Comparison of ENCODE assay signal across 13 mouse cellular contexts in genomic region chr2:68896196-68896595, GRCm38 (mm10). TPM values are rescaled to one million over a fixed set of nuclear protein-coding genes. Genes with fewer than 3 reads are reported as not detected.
DNase-seq lines count a peak whose midpoint lies in the region; ATAC-seq and TF ChIP-seq lines count a peak whose summit lies in the region.
"Had no signal": no experiment of that assay in that cellular context is flagged by ENCODE, and none has a peak within 500 bp of the region (broad histone marks: within the 10 kb centered on the region; RNA-seq: fewer than 3 reads in every experiment).

No protein-coding gene starts in this region.

- H3K4me3 ChIP-seq in heart, embryonic 11.5 days (ENCODE audit: low read depth, low read length), result no peak overlapping the region
- no peak overlapping the region for H3K4me3 ChIP-seq in stomach, postnatal 0 days (ENCODE audit: low read depth, low read length)
- H3K4me3 ChIP-seq: embryonic facial prominence, embryonic 12.5 days; limb, embryonic 13.5 days had no signal

- no peak overlapping the region for H3K9ac ChIP-seq in heart, embryonic 11.5 days (ENCODE audit: low read depth, low read length)
- H3K9ac ChIP-seq in stomach, postnatal 0 days (ENCODE audit: low read length), result no peak overlapping the region
- H3K9ac ChIP-seq: embryonic facial prominence, embryonic 12.5 days; limb, embryonic 13.5 days had no signal

- intact Hi-C loops in gastrocnemius, postnatal 14 days (cut with DNase I; ENCODE audit: low total_unique reads), result no loop called here

- H3K36me3 ChIP-seq in heart, embryonic 11.5 days (ENCODE audit: control insufficient read depth, insufficient read depth, low read length), result no peaks in the 10 kb centered on the region
- no peaks in the 10 kb centered on the region for H3K36me3 ChIP-seq in stomach, postnatal 0 days (ENCODE audit: control insufficient read depth, insufficient read depth, low read length)
- H3K36me3 ChIP-seq: embryonic facial prominence, embryonic 12.5 days; limb, embryonic 13.5 days had no signal

- H3K4me2 ChIP-seq in heart, embryonic 11.5 days, result no peak overlapping the region; the same call in 1 of the 2 replicates
- no peak overlapping the region for H3K4me2 ChIP-seq in stomach, postnatal 0 days (replicated peaks; ENCODE audit: low read depth)
- H3K4me2 ChIP-seq: embryonic facial prominence, embryonic 12.5 days; limb, embryonic 13.5 days had no signal

- peak; percentile 79 for DNase-seq in heart, adult 11 months
- peak; percentile 43 to 53 for DNase-seq in right cerebral cortex, adult 2 months (ENCODE audit: low spot score in 2 of 2)
- DNase-seq in right cerebral cortex, postnatal 14 days, result no peak
- DNase-seq in heart, postnatal 4 days, result peak; percentile 25
- no peak for DNase-seq in urinary bladder, postnatal 14 days (ENCODE audit: low spot score)
- no peak for DNase-seq in stomach, postnatal 0 days (ENCODE audit: low spot score)
- no peak for DNase-seq in gastrocnemius, postnatal 14 days
- DNase-seq: gastrocnemius, postnatal 25 days; kidney, adult 8-10 months had no signal

- H3K9me3 ChIP-seq in heart, embryonic 11.5 days (replicated peaks; ENCODE audit: control insufficient read depth, low read length), result no peaks in the 10 kb centered on the region
- H3K9me3 ChIP-seq in stomach, postnatal 0 days (ENCODE audit: control insufficient read depth, low read length), result no peaks in the 10 kb centered on the region
- H3K9me3 ChIP-seq: embryonic facial prominence, embryonic 12.5 days; limb, embryonic 13.5 days had no signal

- no peak overlapping the region for H3K27ac ChIP-seq in heart, embryonic 11.5 days (ENCODE audit: low read depth, low read length)
- H3K27ac ChIP-seq in stomach, postnatal 0 days (replicated peaks), result no peak overlapping the region
- H3K27ac ChIP-seq: embryonic facial prominence, embryonic 12.5 days; limb, embryonic 13.5 days had no signal

- ATAC-seq in heart, embryonic 11.5 days (replicated peaks; ENCODE audit: insufficient number of reproducible peaks, low FRiP score, low TSS enrichment), result no peak
- ATAC-seq in stomach, postnatal 0 days (ENCODE audit: low FRiP score, low TSS enrichment), result no peak
- ATAC-seq: Patski had no signal

- no peak for TF ChIP-seq EP300 in stomach, postnatal 0 days (optimal IDR thresholded peaks at IDR 0.05)

- no peak for TF ChIP-seq CTCF in stomach, postnatal 0 days (IDR thresholded peaks at IDR 0.05; ENCODE audit: low read depth)

- H3K4me1 ChIP-seq in heart, embryonic 11.5 days (ENCODE audit: control insufficient read depth, insufficient read depth, low read length), result peaks cover 21% of the 10 kb centered on the region
- no peaks in the 10 kb centered on the region for H3K4me1 ChIP-seq in stomach, postnatal 0 days (replicated peaks; ENCODE audit: control insufficient read depth, insufficient read depth)
- H3K4me1 ChIP-seq: embryonic facial prominence, embryonic 12.5 days had no signal

- 46% methylated on average over 4 of the region's 4 CpGs for WGBS in heart, embryonic 11.5 days (ENCODE audit: insufficient replicate concordance)
- 57% methylated on average over 4 of the region's 4 CpGs for WGBS in stomach, postnatal 0 days

- H3K27me3 ChIP-seq in heart, embryonic 11.5 days (ENCODE audit: control insufficient read depth, insufficient read depth, low read length), result no peaks in the 10 kb centered on the region
- no peaks in the 10 kb centered on the region for H3K27me3 ChIP-seq in stomach, postnatal 0 days (ENCODE audit: control insufficient read depth, insufficient read depth, low read length)
- H3K27me3 ChIP-seq: embryonic facial prominence, embryonic 12.5 days; limb, embryonic 13.5 days; Patski had no signal

RNA-seq across cellular contexts. Expression of gene Cers6, which starts 35.0 kb away (rescaled TPM):
- polyA plus RNA-seq in heart, embryonic 11.5 days (2014; fragmentation: Nextera tagmentation; extraction: Ambion mirVana), result 31.6 and 32.8 TPM in 2 replicates
- 10 to 100 TPM; 20.7 to 24.4 TPM for total RNA-seq in heart, postnatal 4 days (2021)
- 8.0 and 8.6 TPM in 2 replicates for polyA plus RNA-seq in stomach, postnatal 0 days (2015; fragmentation: Nextera tagmentation; extraction: Ambion mirVana)
- 1 to 10 TPM; 3.5 to 3.8 TPM for total RNA-seq in gastrocnemius, postnatal 14 days (2021)

Comparison
In these comparisons a context has a peak if more than half of its experiments do, and no peak if none do; other contexts are left out.
1. DNase-seq: peak in heart, adult 11 months (single experiment), right cerebral cortex, adult 2 months (2 of 2) and heart, postnatal 4 days (single experiment); none in right cerebral cortex, postnatal 14 days (single experiment), urinary bladder, postnatal 14 days (single experiment), stomach, postnatal 0 days (single experiment) and gastrocnemius, postnatal 14 days (single experiment).
2. RNA of gene Cers6, which starts 35.0 kb away (total RNA-seq): 20.7 to 24.4 TPM in heart, postnatal 4 days; 3.5 to 3.8 TPM in gastrocnemius, postnatal 14 days; every median in the first group is over 4 times any median in the second.